Mouse (Mus musculus) spleen, adult 2 months (tissue): ENCODE data around the gene Srpk2. TPM values are rescaled to one million over a fixed set of nuclear protein-coding genes. Genes with fewer than 3 reads are reported as not detected.

Experiments
- DNase-seq, 2 experiments: peaks; one replicate each; pipeline versions ENCODE4 v3.0.0 to v3.0.0-alpha.2; 2012 to 2021; ENCODE audit warnings: low spot score in 2 of 2, low read depth in 1 of 2
- H3K27ac ChIP-seq: fragments of 200-500 bp; 2 replicates; pipeline ENCODE4 v1.5.1; 2012; ENCODE audit warnings: low read length, inconsistent platforms; ENCODE audit not compliant: insufficient read depth
- H3K27me3 ChIP-seq: fragments of 200-500 bp; 2 replicates; pipeline ENCODE4 v1.6.1; 2012; ENCODE audit warnings: mild to moderate bottlenecking, moderate library complexity, low read length, inconsistent platforms; ENCODE audit not compliant: control insufficient read depth, insufficient read depth
- H3K36me3 ChIP-seq: fragments of 200-500 bp; 2 replicates; pipeline ENCODE4 v1.6.1; 2012; ENCODE audit warnings: mild to moderate bottlenecking, low read length, inconsistent platforms; ENCODE audit not compliant: control insufficient read depth, insufficient read depth
- H3K4me1 ChIP-seq: fragments of 200-500 bp; 2 replicates; pipeline ENCODE4 v1.6.1; 2011; ENCODE audit warnings: inconsistent platforms; ENCODE audit not compliant: control insufficient read depth, insufficient read depth, insufficient read length
- H3K4me3 ChIP-seq: fragments of 200-500 bp; 2 replicates; pipeline ENCODE4 v1.5.1; 2011; ENCODE audit warnings: mild to moderate bottlenecking, inconsistent platforms; ENCODE audit not compliant: insufficient read depth, insufficient read length; ENCODE audit errors: extremely low read depth
- CTCF ChIP-seq: fragments of 200-500 bp; IDR thresholded peaks from 2 replicates; pipeline ENCODE4 v1.5.1; 2011; ENCODE audit warnings: mild to moderate bottlenecking, inconsistent platforms; ENCODE audit not compliant: insufficient read depth, insufficient read length, insufficient replicate concordance; ENCODE audit errors: extremely low read depth
- POLR2A ChIP-seq: fragments of 200-500 bp; IDR thresholded peaks from 2 replicates; pipeline ENCODE4 v1.6.1; 2011; ENCODE audit warnings: low read depth, low read length, inconsistent platforms
- WGBS: fragments of 180-500 bp; shearing (Covaris S2); methylation state at CpG from one replicate; pipeline ENCODE4 v1.1.7; 2018; 5-methylcytosine and 5-hydroxymethylcytosine counted together
- polyA plus RNA-seq: library from polyadenylated mRNA; depleted of rRNA; stranded (reverse); fragments of >200 nt; gene quantifications from 2 replicates; pipeline ENCODE4 v1.2.3, GENCODE M21; 2012

Gene Srpk2
- polyA plus RNA-seq, 1 experiment = 4.1 TPM

DNA sequence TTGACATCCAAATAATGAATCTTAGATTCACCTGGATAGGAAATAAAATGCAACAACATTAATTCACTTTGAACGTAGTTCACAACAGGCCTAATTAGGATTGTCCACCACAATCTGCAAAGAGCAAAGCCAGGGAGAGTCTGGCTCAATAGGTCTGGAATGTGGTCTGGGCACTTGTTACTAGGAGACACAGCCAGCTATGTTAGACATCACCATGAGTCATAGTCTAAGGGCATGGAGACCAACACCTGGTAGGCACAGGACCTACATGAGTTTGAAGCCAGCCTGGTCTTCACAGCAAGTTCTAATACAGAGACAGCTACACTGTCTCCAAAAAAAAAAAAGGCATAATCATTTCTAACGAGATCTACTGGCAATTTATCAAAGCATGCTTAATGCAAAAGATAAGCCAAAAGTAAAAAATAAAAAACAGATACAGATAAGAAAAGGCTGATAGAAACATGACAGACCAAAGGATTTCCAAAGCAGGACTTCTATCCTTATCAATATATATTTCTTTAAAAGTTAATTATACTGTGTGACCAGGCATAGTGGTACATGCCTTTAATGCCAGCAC, 102.8 kb downstream of the Srpk2 start:
- TF ChIP-seq POLR2A (no peak), CTCF (no peak)
- Histone ChIP-seq H3K27me3 (no peaks in the 10 kb centered on the region), H3K36me3 (no peaks in the 10 kb centered on the region), H3K27ac (no peak overlapping the region), H3K4me1 (no peaks in the 10 kb centered on the region; the same call in 1 of the 2 replicates), H3K4me3 (no peak overlapping the region)
- DNase-seq = no peak
- 83% methylated on average over 2 of the region's 2 CpGs for WGBS

DNA sequence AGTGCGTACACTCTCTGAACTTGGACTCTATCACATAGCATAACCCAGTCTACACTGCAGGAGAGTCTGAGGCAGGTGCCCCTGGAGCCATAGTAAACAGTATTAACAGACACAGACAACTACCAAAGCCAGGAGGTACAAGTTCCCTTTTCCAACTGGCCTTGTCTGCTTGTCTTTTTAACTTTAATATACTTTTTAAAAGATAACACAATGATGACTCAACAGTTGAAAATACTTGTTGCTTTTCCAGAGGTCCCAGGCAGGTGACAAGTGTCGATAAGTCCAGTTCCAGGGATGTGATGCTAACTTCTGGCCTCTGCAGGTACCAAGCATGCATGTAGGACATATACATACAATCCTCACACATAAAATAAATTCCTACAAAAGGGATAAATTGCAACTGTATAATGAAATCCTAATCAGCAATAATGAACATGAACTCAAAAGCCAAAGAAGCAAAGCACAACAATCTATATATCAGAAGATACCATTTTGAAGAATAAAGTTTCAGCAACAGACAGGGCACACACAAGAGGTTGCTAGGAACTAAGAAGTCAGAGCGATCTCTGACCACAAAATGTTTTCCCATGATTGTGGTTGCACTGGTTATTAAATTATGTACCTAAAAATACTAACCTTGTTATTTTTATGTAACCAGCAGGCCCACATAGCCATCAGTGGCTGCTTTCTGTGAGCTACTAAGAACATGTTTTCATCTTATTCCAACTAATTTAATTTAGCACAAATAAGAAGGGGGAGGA, 105.1 kb downstream of the Srpk2 start:
- no peaks in the 10 kb centered on the region for H3K27me3 ChIP-seq
- H3K27ac ChIP-seq = no peak overlapping the region
- H3K4me1 ChIP-seq = no peaks in the 10 kb centered on the region; the same call in 1 of the 2 replicates
- DNase-seq = no peak
- peaks cover 1% of the 10 kb centered on the region; the same call in 1 of the 2 replicates for H3K36me3 ChIP-seq
- H3K4me3 ChIP-seq = no peak overlapping the region
- no peak for TF ChIP-seq POLR2A
- WGBS = 59% methylated on average over 3 of the region's 3 CpGs

GRCm38 (mm10) chr5:23578322-23578957, 106.0 kb downstream of the Srpk2 start:
- no peak overlapping the region for H3K27ac ChIP-seq
- TF ChIP-seq POLR2A (no peak), CTCF (no peak)
- no peaks in the 10 kb centered on the region; the same call in 1 of the 2 replicates for H3K4me1 ChIP-seq
- no peak overlapping the region for H3K4me3 ChIP-seq
- H3K36me3 ChIP-seq = peaks cover 1% of the 10 kb centered on the region; the same call in 1 of the 2 replicates
- WGBS = 83% methylated on average over 4 of the region's 4 CpGs
- no peaks in the 10 kb centered on the region for H3K27me3 ChIP-seq
- DNase-seq = no peak

DNA sequence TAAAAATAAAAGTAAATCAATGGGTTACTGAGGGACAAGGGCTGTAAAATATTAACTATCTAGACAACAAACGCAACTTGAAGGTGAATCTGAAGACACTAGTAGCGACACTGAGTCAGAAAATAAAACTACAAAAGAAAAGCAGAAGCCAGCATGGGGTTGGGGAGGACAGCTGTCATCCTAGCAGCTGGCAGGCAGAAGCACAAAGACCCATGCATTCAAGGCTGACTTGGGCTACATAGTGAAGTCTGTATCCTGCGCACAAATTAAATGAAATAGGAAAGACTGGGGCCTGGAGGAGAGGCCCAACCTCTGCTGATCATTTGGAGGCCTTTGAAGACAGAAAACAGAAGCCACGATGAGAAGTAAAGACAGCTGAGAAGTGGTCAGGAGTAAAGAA, 106.6 kb downstream of the Srpk2 start:
- 76% methylated on average over 4 of the region's 4 CpGs for WGBS
- peaks cover 1% of the 10 kb centered on the region; the same call in 1 of the 2 replicates for H3K36me3 ChIP-seq
- H3K4me1 ChIP-seq = no peaks in the 10 kb centered on the region; the same call in 1 of the 2 replicates
- no peak overlapping the region for H3K27ac ChIP-seq
- no peak for TF ChIP-seq POLR2A
- TF ChIP-seq CTCF = no peak
- H3K4me3 ChIP-seq = no peak overlapping the region
- DNase-seq = no peak
- no peaks in the 10 kb centered on the region for H3K27me3 ChIP-seq

DNA sequence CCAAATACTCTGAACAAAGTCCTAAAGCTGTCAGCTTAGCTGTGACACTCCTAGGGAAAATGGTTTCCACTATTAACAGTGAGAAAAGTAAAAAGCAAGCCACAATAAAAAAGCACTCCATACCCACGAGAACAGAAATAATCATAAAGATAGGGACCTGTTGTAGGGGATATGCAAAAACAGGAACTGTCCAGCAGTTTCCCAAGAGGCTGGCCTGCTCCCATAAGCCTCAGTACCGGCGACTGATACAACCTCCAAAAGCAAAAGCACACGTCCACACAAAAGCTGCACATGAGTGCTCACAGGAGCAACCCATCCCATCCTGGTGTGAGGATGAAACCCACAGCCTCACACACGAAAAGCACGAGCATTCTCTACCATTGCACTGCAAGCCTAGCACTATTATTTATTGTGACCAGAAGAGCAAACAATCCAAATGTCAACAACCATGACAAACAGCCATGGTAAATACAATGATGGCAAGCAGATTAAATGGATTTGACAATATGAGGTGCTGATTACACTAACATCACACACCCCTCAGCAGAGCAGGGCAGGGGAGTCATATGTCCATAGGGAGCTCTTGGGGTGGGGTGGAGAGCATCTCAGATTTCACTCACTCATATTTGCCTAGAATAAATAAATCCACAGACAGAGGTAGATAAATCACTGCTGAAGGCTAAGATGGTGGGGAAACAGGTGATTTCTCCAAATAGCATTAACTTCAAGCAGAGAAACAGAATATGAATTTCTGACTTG, 107.9 kb downstream of the Srpk2 start:
- TF ChIP-seq POLR2A (no peak), CTCF (no peak)
- no peak for DNase-seq
- Histone ChIP-seq H3K27ac (no peak overlapping the region), H3K4me3 (no peak overlapping the region), H3K4me1 (no peaks in the 10 kb centered on the region; the same call in 1 of the 2 replicates), H3K27me3 (no peaks in the 10 kb centered on the region), H3K36me3 (peaks cover 1% of the 10 kb centered on the region; the same call in 1 of the 2 replicates)
- 79% methylated on average over 6 of the region's 6 CpGs for WGBS

DNA sequence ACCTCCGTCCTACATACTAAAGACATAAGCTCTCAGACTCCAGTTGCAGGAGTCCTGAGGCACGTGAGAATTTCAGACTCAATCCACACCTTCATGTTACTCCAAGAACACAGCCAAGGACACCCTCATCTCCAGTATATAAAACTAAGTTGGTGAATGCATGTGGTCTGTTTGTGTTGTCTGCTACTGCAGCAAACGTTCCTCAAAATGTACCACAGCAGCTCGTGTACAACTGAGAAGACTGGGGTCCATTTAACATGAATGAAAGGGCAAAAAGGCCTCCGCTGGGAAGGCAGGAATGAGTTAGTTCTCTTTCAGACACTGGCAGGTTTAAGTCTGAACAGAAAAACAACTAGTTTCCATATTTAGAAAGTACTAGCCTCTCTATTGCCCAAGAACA, 110.5 kb downstream of the Srpk2 start:
- DNase-seq = no peak
- TF ChIP-seq POLR2A (no peak), CTCF (no peak)
- Histone ChIP-seq H3K27ac (no peak overlapping the region), H3K27me3 (no peaks in the 10 kb centered on the region), H3K4me1 (no peaks in the 10 kb centered on the region), H3K36me3 (peaks cover 1% of the 10 kb centered on the region; the same call in 1 of the 2 replicates), H3K4me3 (no peak overlapping the region)
- WGBS = 94% methylated on average over 5 of the region's 5 CpGs
